Mouse (Mus musculus): Measurements from ENCODE around the gene Ccl7. TPM values are rescaled to one million over a fixed set of nuclear protein-coding genes. Genes with fewer than 3 reads are reported as not detected.

Gene Ccl7
- polyA plus RNA-seq (2012; rRNA removed): not detected in 2 replicates

DNA sequence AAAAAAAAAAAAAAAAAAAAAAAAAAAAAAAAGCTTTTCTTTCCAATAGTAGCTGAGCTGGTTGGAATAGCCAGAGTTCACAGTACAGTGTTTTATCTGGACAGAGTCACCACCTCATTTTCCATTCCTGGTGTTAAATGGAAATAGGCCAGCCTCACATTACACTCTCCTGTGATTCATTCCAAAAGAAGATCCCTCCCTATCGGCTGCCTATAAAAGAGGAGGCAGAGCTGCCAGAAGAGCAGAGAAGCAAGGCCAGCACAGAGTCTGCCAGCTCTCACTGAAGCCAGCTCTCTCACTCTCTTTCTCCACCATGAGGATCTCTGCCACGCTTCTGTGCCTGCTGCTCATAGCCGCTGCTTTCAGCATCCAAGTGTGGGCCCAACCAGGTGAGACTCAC lies at the start of gene Ccl7:
Ccl7 (plus strand) TSS at position 242 of the 400 bp plus-strand sequence.
- Histone ChIP-seq H3K4me1 (ENCODE audit: control insufficient read depth, insufficient read depth, insufficient read length) (no peaks in the 10 kb centered on the region), H3K4me3 (ENCODE audit: extremely low read depth, insufficient read depth, insufficient read length) (no peak within 1 kb of the TSS), H3K36me3 (ENCODE audit: control insufficient read depth, insufficient read depth, low read length) (no peaks in the 10 kb centered on the region), H3K27ac (ENCODE audit: insufficient read depth, low read length) (no peak within 1 kb of the TSS), H3K27me3 (ENCODE audit: control insufficient read depth, insufficient read depth, low read length) (no peaks in the 10 kb centered on the region)
- WGBS: 84% methylated on average over 3 of the region's 3 CpGs
- TF ChIP-seq POLR2A (IDR thresholded peaks at IDR 0.05; ENCODE audit: low read depth, low read length) (no peak), CTCF (IDR thresholded peaks at IDR 0.05; ENCODE audit: extremely low read depth, insufficient read depth, insufficient read length, insufficient replicate concordance) (no peak)
- DNase-seq (ENCODE audit: low read depth in 1 of 2, low spot score in 2 of 2): no peak

DNA sequence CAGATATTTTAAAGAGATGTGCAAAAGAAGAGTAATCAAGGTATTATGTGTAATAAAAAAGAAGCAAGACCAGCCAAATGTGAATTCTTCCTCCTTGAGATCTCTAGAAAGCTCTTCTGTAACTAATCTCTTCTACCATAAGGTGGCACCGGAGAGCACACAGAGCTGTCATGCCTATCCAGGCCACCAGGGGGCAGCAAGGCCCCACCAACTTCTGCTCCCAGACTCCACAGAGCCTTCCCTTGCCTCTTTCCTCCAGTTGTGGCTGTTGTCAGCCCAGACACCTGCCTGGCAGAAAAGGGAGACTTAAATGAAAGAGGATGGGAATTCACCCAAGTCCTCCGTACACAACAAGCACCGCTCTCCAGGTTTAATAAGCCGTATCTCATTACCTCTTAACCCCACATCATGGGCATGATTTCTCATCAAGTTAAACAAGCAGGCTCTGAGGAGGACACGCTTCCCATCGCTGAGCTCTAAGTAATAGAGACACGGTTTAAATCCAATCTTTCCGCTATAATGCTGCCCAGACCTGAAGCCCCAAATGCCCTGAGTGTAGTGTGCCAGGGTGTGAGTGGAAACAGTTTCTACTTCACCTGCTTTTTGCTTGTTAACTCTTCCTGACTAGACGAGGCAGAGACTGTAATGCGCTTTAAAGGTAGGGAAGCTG lies 49.2 kb upstream of the Ccl7 start:
- Histone ChIP-seq H3K4me3 (ENCODE audit: extremely low read depth, insufficient read depth, insufficient read length) (no peak overlapping the region), H3K27me3 (ENCODE audit: control insufficient read depth, insufficient read depth, low read length) (no peaks in the 10 kb centered on the region), H3K36me3 (ENCODE audit: control insufficient read depth, insufficient read depth, low read length) (no peaks in the 10 kb centered on the region), H3K4me1 (ENCODE audit: control insufficient read depth, insufficient read depth, insufficient read length) (no peaks in the 10 kb centered on the region), H3K27ac (ENCODE audit: insufficient read depth, low read length) (no peak overlapping the region)
- peak; percentile 99 for TF ChIP-seq CTCF (IDR thresholded peaks at IDR 0.05; ENCODE audit: extremely low read depth, insufficient read depth, insufficient read length, insufficient replicate concordance)
- TF ChIP-seq POLR2A (IDR thresholded peaks at IDR 0.05; ENCODE audit: low read depth, low read length): no peak
- DNase-seq (ENCODE audit: low read depth in 1 of 2, low spot score in 2 of 2): peak in 1 of 2 experiments; percentile 13
- WGBS: 75% methylated on average over 10 of the region's 10 CpGs

DNA sequence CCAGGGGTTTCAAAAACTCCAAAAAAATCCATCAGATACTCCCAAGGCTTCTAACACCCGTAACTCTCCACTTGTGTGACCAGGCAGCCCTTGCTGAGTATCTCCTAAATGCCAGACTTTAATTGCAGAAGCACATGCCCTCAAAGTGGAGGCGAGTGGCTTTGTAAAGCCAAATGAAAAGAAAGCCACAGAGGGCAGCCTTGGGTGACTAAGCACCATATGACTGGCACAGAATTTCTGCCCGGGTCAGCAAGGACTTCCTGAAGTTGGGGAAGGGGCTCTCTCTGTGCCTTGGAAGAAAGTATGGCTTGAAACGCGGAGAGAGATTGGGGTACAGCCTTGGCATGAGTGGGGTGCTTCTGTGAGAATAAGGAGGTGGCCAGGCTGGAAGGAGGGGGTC lies 48.4 kb upstream of the Ccl7 start:
- DNase-seq (ENCODE audit: low read depth in 1 of 2, low spot score in 2 of 2): no peak
- H3K27me3 ChIP-seq (ENCODE audit: control insufficient read depth, insufficient read depth, low read length): no peaks in the 10 kb centered on the region
- no peaks in the 10 kb centered on the region for H3K4me1 ChIP-seq (ENCODE audit: control insufficient read depth, insufficient read depth, insufficient read length)
- WGBS: 58% methylated on average over 5 of the region's 5 CpGs
- H3K4me3 ChIP-seq (ENCODE audit: extremely low read depth, insufficient read depth, insufficient read length): no peak overlapping the region
- TF ChIP-seq CTCF (IDR thresholded peaks at IDR 0.05; ENCODE audit: extremely low read depth, insufficient read depth, insufficient read length, insufficient replicate concordance) (no peak), POLR2A (IDR thresholded peaks at IDR 0.05; ENCODE audit: low read depth, low read length) (no peak)
- no peak overlapping the region for H3K27ac ChIP-seq (ENCODE audit: insufficient read depth, low read length)
- H3K36me3 ChIP-seq (ENCODE audit: control insufficient read depth, insufficient read depth, low read length): no peaks in the 10 kb centered on the region

DNA sequence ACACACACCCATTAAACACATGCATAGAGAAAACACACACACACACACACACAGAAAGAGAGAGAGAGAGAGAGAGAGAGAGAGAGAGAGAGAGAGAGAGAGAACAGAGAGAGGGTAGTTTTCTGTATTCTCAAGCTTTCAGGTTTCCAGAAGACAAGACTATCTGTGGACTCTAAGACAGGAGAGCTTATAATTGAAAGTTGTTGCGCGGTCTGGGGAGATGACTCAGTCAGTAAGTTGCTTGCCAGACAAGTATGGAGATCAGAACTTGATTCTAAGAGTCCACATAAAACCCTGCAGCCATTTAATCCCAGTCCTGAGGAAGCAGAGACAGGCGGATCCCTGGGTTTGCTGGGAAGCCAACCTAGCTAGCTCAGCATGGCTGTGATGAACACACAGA lies 46.9 kb upstream of the Ccl7 start:
- no peak overlapping the region for H3K27ac ChIP-seq (ENCODE audit: insufficient read depth, low read length)
- H3K27me3 ChIP-seq (ENCODE audit: control insufficient read depth, insufficient read depth, low read length): no peaks in the 10 kb centered on the region
- TF ChIP-seq CTCF (IDR thresholded peaks at IDR 0.05; ENCODE audit: extremely low read depth, insufficient read depth, insufficient read length, insufficient replicate concordance) (no peak), POLR2A (IDR thresholded peaks at IDR 0.05; ENCODE audit: low read depth, low read length) (no peak)
- WGBS: 87% methylated on average over 3 of the region's 3 CpGs
- no peaks in the 10 kb centered on the region for H3K4me1 ChIP-seq (ENCODE audit: control insufficient read depth, insufficient read depth, insufficient read length)
- no peak overlapping the region for H3K4me3 ChIP-seq (ENCODE audit: extremely low read depth, insufficient read depth, insufficient read length)
- DNase-seq (ENCODE audit: low read depth in 1 of 2, low spot score in 2 of 2): no peak
- no peaks in the 10 kb centered on the region for H3K36me3 ChIP-seq (ENCODE audit: control insufficient read depth, insufficient read depth, low read length)

DNA sequence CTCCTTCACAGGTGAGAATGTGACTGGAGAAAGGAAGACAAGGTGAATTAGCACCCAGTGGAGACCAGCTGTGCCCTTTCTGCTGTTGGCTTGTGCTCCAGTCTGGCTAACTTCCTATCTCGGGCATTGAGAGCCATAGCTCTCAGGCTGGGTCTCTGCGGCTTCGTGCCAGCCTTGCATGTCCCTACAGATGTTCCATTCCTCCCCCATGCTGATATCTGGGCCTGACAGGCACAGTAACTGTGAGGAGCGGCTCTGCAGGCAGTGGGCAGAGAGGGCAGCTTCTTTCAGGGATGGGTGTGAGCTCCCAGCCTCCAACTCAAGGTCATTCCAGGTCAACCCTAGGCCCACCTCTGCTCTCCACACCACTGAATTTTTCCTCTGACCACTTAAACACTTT lies 46.0 kb upstream of the Ccl7 start:
- TF ChIP-seq POLR2A (IDR thresholded peaks at IDR 0.05; ENCODE audit: low read depth, low read length): no peak
- no peak for TF ChIP-seq CTCF (IDR thresholded peaks at IDR 0.05; ENCODE audit: extremely low read depth, insufficient read depth, insufficient read length, insufficient replicate concordance)
- no peak overlapping the region for H3K4me3 ChIP-seq (ENCODE audit: extremely low read depth, insufficient read depth, insufficient read length)
- H3K36me3 ChIP-seq (ENCODE audit: control insufficient read depth, insufficient read depth, low read length): no peaks in the 10 kb centered on the region
- DNase-seq (ENCODE audit: low read depth in 1 of 2, low spot score in 2 of 2): no peak
- no peak overlapping the region for H3K27ac ChIP-seq (ENCODE audit: insufficient read depth, low read length)
- H3K27me3 ChIP-seq (ENCODE audit: control insufficient read depth, insufficient read depth, low read length): no peaks in the 10 kb centered on the region
- whole genome bisulfite sequencing: 80% methylated on average over 4 of the region's 4 CpGs
- H3K4me1 ChIP-seq (ENCODE audit: control insufficient read depth, insufficient read depth, insufficient read length): no peaks in the 10 kb centered on the region

DNA sequence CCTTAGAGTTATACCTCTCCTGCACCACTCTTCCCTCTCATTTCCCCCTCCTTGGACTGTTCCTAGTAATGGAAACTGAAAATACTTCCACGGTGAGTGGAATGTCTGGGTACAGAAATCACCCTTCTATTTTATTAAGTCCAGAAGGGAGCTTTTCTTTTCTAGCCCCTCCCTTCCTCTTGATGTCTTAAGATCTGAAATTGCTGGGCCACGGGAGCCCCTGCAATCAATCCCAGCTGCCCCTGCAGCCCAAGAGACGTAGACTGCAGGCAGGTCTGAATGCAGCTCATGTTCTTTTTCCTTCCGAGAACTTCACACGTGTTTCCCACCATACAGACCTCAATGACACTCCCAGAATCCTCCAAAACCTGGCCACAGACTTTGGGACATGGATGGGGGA lies 44.9 kb upstream of the Ccl7 start:
- Histone ChIP-seq H3K27ac (ENCODE audit: insufficient read depth, low read length) (no peak overlapping the region), H3K27me3 (ENCODE audit: control insufficient read depth, insufficient read depth, low read length) (no peaks in the 10 kb centered on the region), H3K36me3 (ENCODE audit: control insufficient read depth, insufficient read depth, low read length) (no peaks in the 10 kb centered on the region), H3K4me3 (ENCODE audit: extremely low read depth, insufficient read depth, insufficient read length) (no peak overlapping the region), H3K4me1 (ENCODE audit: control insufficient read depth, insufficient read depth, insufficient read length) (no peaks in the 10 kb centered on the region)
- DNase-seq (ENCODE audit: low read depth in 1 of 2, low spot score in 2 of 2): no peak
- WGBS: 74% methylated on average over 5 of the region's 5 CpGs
- no peak for TF ChIP-seq CTCF (IDR thresholded peaks at IDR 0.05; ENCODE audit: extremely low read depth, insufficient read depth, insufficient read length, insufficient replicate concordance)
- no peak for TF ChIP-seq POLR2A (IDR thresholded peaks at IDR 0.05; ENCODE audit: low read depth, low read length)

DNA sequence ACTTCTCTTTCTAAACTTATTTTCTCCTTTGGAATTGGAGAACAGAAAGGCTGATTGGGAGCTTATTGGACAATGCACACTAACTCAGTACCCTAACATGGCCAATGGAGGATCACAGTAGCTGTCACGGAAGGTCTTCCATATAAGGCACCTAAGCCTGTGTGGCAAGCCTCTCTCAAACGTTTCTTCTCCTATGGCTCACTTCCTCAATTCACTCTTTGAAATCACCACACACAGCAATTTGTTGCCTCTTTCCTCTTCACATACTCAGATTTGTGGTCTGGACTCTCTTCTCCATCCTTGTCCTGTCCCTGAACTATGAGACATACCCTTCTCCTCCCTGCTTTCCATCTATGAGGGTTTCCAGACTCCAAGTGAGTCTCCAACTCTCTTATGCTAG lies 40.7 kb upstream of the Ccl7 start:
- Histone ChIP-seq H3K36me3 (ENCODE audit: control insufficient read depth, insufficient read depth, low read length) (no peaks in the 10 kb centered on the region), H3K27me3 (ENCODE audit: control insufficient read depth, insufficient read depth, low read length) (no peaks in the 10 kb centered on the region), H3K27ac (ENCODE audit: insufficient read depth, low read length) (no peak overlapping the region), H3K4me1 (ENCODE audit: control insufficient read depth, insufficient read depth, insufficient read length) (no peaks in the 10 kb centered on the region; the same call in 1 of the 2 replicates), H3K4me3 (ENCODE audit: extremely low read depth, insufficient read depth, insufficient read length) (no peak overlapping the region)
- 25% methylated on average over 2 of the region's 2 CpGs for WGBS
- no peak for TF ChIP-seq POLR2A (IDR thresholded peaks at IDR 0.05; ENCODE audit: low read depth, low read length)
- TF ChIP-seq CTCF (IDR thresholded peaks at IDR 0.05; ENCODE audit: extremely low read depth, insufficient read depth, insufficient read length, insufficient replicate concordance): no peak
- DNase-seq (ENCODE audit: low read depth in 1 of 2, low spot score in 2 of 2): no peak
